Mouse (Mus musculus): Measurements from ENCODE around the gene Gatad1.
"Not testable (repeated sequence)": the region's sequence is repeated elsewhere in the genome, so short reads cannot be mapped to it uniquely, and the experiment has no call there.

- TF ChIP-seq CTCF (IDR thresholded peaks at IDR 0.05; ENCODE audit: borderline replicate concordance, control insufficient read depth, extremely low read depth, insufficient read depth, low read length, poor library complexity); POLR2A (IDR thresholded peaks at IDR 0.05; ENCODE audit: control insufficient read depth, extremely low read depth, insufficient read depth, low read length, poor library complexity): not testable (repeated sequence)
These were observed 3.9 kb downstream of the Gatad1 start for GRCm38 (mm10) chr5:3652903-3653575.
